Mouse (Mus musculus) lung, embryonic 14.5 days (tissue): ENCODE data around the gene 4931428F04Rik. TPM values are rescaled to one million over a fixed set of nuclear protein-coding genes. Genes with fewer than 3 reads are reported as not detected.

Experiments
- ATAC-seq: fragments of 200-750 bp; cut with Nextera tagmentation; 2 replicates; pipeline ENCODE4 v1.8.0; 2017; ENCODE audit warnings: mild to moderate bottlenecking, moderate TSS enrichment, moderate library complexity; ENCODE audit not compliant: insufficient read depth
- DNase-seq: peaks from one replicate; pipeline ENCODE4 v3.0.0-alpha.2; 2015
- H3K27ac ChIP-seq: fragments of 300-500 bp; sonication (generic); 2 replicates; pipeline ENCODE4 v1.5.1; 2014; ENCODE audit warnings: low read depth, mild to moderate bottlenecking, moderate library complexity
- H3K27me3 ChIP-seq: fragments of 300-500 bp; sonication (generic); 2 replicates; pipeline ENCODE4 v1.6.1; 2014; ENCODE audit warnings: low read length, control low read depth; ENCODE audit not compliant: insufficient read depth
- H3K36me3 ChIP-seq: fragments of 300-500 bp; sonication (generic); 2 replicates; pipeline ENCODE4 v1.6.1; 2014; ENCODE audit warnings: control low read depth; ENCODE audit not compliant: insufficient read depth
- H3K4me1 ChIP-seq: fragments of 300-500 bp; sonication (generic); 2 replicates; pipeline ENCODE4 v1.6.1; 2014; ENCODE audit warnings: antibody characterized with exemption, control low read depth; ENCODE audit not compliant: insufficient read depth
- H3K4me2 ChIP-seq: fragments of 300-500 bp; sonication (generic); 2 replicates; pipeline ENCODE4 v1.6.1; 2014; ENCODE audit warnings: mild to moderate bottlenecking
- H3K4me3 ChIP-seq: fragments of 300-500 bp; sonication (generic); 2 replicates; pipeline ENCODE4 v1.5.1; 2014; ENCODE audit warnings: low read depth, low read length
- H3K9ac ChIP-seq: fragments of 300-500 bp; sonication (generic); 2 replicates; pipeline ENCODE4 v1.6.1; 2014
- H3K9me3 ChIP-seq: fragments of 300-500 bp; sonication (generic); 2 replicates; pipeline ENCODE4 v1.6.1; 2016; ENCODE audit warnings: low read depth, low read length, control low read depth
- CTCF ChIP-seq: IDR thresholded peaks from 2 replicates; pipeline ENCODE4 v1.5.1; 2016; ENCODE audit warnings: antibody characterized with exemption, low read depth
- WGBS: fragments of 180-500 bp; shearing (Covaris S2); extraction: QIAGEN DNeasy Blood & Tissue Kit; methylation state at CpG from one replicate; pipeline ENCODE4 v1.1.7; 2014; 5-methylcytosine and 5-hydroxymethylcytosine counted together
- polyA plus RNA-seq: library from polyadenylated mRNA; unstranded; fragments of >200 nt; fragmentation: Nextera tagmentation; extraction: Ambion mirVana; gene quantifications from 2 replicates; pipeline ENCODE4 v1.2.1, GENCODE M21; 2014

The 4931428F04Rik gene
- polyA plus RNA-seq, 1 experiment from 2014 or later = 9.0 TPM

DNA sequence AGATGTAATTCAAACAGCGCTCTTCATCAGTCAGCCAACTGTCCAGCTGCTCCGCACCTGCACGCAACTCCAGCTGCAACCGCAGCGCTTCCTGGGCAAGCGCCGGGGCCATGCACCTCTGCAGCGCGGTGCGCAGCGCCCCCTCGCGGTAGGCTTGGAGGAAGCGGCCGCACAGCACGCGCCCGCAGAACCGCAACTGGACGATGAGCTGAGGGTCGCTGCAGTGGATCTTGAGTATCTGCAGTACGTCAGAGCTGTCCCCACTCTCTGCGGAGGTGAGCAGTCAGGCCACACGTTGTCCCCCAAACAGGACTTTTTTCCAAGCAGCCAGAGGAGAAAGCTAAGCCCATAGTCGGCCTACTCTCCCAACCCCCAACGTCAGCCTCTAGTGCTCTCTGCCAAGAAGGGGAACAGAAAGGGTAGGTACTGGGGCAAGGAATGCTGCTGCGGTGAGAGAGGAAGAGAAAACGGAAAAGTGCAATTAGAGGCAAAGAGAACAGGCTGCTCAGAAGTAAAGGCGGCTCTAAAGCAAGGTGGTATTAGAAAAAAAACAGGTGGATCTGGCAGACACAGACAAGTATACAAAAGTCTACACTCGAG is 29.8 kb downstream of the 4931428F04Rik start:
- H3K4me3 ChIP-seq = peak overlapping the region; percentile 37
- TF ChIP-seq CTCF = peak; percentile 93
- peaks cover 33% of the 10 kb centered on the region for H3K27me3 ChIP-seq
- H3K27ac ChIP-seq = no peak overlapping the region
- WGBS = 3% methylated on average over 30 of the region's 30 CpGs
- DNase-seq (peak; percentile 88), ATAC-seq (peak; percentile 20)
- peak overlapping the region; percentile 4; the same call in 1 of the 2 replicates for H3K9ac ChIP-seq
- H3K4me2 ChIP-seq = peak overlapping the region; percentile 67
- no peaks in the 10 kb centered on the region for H3K36me3 ChIP-seq
- no peaks in the 10 kb centered on the region for H3K9me3 ChIP-seq
- peaks cover 10% of the 10 kb centered on the region; the same call in 1 of the 2 replicates for H3K4me1 ChIP-seq

DNA sequence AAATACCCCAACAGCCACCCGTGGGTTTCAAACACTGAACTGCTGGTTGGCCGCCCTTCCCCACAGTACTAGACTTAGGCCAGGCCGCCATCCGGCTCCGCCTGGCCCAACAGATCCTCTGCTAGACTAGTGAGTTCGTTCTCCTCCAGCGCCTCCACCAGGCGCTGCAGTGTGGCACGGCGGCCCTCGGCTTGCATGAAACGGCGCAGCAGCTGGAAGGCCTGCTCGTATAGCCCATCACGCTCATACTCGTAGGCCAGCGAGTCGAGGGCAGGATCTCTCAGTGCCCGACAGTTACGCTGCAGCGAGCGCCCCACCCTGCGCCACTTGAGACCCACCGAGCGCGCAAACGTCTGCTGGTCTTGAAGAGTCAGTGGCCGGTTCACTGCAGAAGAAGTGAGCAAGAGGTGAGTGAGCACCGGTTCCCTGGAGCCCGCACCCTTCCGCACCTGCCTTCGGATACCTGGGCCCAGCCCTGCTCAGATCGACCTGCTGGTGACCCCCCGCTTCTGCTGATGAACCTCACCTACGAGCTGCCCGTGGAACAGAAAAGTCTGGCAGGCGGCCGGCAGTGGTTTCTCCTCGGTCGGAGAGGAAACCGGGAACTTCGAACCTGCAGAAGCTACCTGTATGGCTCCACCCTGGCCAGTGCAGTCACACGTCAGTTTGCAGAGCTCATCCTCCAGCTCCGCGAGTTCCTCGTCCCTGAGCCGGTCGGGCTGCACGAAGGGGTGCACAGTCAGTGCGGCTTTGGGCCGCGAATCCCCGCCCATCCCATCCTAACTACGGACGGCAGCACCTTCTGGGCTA is 30.5 kb downstream of the 4931428F04Rik start:
- peaks cover 33% of the 10 kb centered on the region for H3K27me3 ChIP-seq
- peak; percentile 71 for DNase-seq

DNA sequence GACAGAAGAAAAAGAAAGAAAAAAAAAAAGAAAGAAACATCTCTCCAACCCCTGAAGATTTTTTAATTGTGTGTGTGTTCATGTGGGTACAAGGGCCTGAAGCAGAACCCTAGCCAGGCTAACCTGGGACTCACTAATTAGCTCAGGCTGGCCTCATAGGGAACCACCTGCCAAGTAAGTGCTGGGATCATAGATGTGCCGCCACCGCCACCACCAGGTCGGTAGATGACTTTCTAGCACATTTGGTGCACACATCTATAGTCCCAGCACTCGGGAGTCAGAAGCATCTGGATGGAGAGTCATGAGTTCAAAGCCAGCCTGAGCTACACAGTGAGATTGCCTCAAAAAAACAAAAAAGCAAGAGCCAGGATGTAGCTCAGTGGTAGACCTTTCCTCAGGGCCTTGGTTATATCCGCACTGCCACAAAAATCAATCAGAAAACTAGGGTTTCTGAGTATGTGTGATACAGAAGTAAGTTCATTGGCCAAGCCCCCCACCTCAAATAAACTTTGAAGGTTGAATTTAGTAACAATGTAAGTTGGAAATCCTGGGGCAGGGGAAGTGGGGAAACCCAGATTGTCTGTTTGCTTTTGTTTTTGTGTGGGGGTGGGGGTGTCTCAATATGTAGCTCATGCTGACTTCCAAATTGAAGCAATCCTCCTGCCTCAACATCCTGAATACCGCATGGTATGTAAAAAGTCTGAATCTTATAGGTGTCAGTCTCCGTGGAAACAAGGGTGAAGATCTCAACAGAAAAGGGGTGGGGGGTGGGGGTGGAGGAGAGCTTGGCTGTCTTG is 32.1 kb downstream of the 4931428F04Rik start:
- H3K4me3 ChIP-seq = no peak overlapping the region
- H3K27ac ChIP-seq = no peak overlapping the region
- peaks cover 10% of the 10 kb centered on the region; the same call in 1 of the 2 replicates for H3K4me1 ChIP-seq
- H3K36me3 ChIP-seq = peaks cover 13% of the 10 kb centered on the region
- no peak for TF ChIP-seq CTCF
- no peaks in the 10 kb centered on the region for H3K9me3 ChIP-seq
- no peak for ATAC-seq
- no peak overlapping the region for H3K9ac ChIP-seq
- 75% methylated on average over 7 of the region's 7 CpGs for WGBS
- H3K4me2 ChIP-seq = no peak overlapping the region
- no peak for DNase-seq
- peaks cover 31% of the 10 kb centered on the region for H3K27me3 ChIP-seq

More for the DNA sequence above, 30.5 kb downstream of the 4931428F04Rik start:
- no peaks in the 10 kb centered on the region for H3K9me3 ChIP-seq
- peak overlapping the region; percentile 37 for H3K4me3 ChIP-seq
- ATAC-seq = peak; percentile 0; the same call in 1 of the 2 replicates
- peak overlapping the region; percentile 4 for H3K9ac ChIP-seq
- no peaks in the 10 kb centered on the region for H3K36me3 ChIP-seq
- H3K4me1 ChIP-seq = peaks cover 10% of the 10 kb centered on the region; the same call in 1 of the 2 replicates
- peak overlapping the region; percentile 67 for H3K4me2 ChIP-seq
- H3K27ac ChIP-seq = no peak overlapping the region
- peak; percentile 34 for TF ChIP-seq CTCF
- WGBS = 4% methylated on average over 55 of the region's 55 CpGs

DNA sequence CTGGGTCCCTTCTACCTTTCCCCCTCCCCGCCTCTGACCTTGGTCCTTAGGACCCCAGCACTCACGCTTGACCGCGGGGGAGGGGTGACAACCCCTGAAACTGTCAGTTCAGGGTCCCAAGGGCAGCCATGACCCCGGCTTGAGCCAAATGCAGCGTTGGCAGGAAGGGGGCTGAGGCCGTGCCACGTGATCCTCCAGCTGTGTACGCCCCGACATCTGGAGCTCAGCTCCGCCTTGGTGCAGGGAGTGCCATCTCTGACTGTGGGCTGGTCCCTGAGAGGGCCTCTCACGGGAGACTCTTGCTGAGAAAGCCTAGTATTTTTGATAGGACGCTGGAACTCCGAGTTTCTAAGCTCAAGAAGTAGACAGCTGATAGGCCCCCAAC is 34.7 kb downstream of the 4931428F04Rik start, which contains the start of gene B3gnt9:
Gene B3gnt9, minus strand, starts transcription at position 188 of the 385 bp plus-strand sequence.
- peak; percentile 89 for DNase-seq
- 3% methylated on average over 14 of the region's 14 CpGs for WGBS
- H3K27ac ChIP-seq = peak within 1 kb of the TSS; percentile 91
- no peaks in the 10 kb centered on the region for H3K9me3 ChIP-seq
- peak; percentile 5; the same call in 1 of the 2 replicates for TF ChIP-seq CTCF
- peaks cover 37% of the 10 kb centered on the region for H3K36me3 ChIP-seq
- H3K4me1 ChIP-seq = peaks cover 10% of the 10 kb centered on the region; the same call in 1 of the 2 replicates
- peak within 1 kb of the TSS; percentile 74 for H3K9ac ChIP-seq
- H3K4me2 ChIP-seq = peak within 1 kb of the TSS; percentile 98
- peak within 1 kb of the TSS; percentile 63 for H3K4me3 ChIP-seq
- ATAC-seq = peak; percentile 85
- H3K27me3 ChIP-seq = peaks cover 22% of the 10 kb centered on the region

DNA sequence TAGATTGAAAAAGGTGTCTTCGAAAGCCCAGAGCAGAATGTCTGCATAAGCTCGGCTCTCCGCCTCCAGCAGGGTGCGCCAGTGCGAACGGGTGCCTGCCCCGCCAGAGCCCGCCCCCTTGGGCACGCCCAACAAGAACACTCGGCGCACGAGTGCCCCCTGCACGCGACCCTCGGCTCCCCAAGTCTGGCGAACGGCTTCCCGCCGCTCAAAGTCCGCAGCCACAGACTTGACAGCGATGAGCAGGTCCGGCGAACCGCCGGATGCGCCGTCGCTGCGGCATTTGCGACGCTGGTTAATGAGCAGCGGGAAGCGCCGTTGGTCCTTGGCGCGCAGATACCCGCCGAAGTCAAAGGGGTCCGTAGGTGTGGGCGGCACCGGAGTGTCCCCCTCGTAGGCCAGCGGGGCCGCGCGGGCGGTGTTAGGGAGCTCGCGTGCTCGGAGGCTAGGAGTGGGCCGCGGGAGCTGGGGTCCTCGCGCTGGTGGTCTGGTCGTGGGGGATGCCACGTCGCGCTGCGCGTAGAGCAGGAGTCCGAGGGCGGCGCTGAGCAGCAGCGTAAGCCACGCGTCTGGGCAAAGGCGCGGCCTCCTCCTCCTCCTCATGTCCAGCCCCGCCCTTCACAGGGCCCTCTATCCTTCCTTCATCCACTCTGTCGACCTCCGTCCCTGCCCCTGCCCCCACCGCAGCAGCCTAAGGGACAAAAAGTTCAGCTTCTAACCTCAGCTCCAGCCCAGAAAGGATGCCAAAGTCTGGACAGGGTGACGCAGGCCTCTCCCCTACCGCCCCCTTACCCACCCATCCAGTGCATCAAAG is 35.3 kb downstream of the 4931428F04Rik start:
- Histone ChIP-seq H3K9ac (peak overlapping the region; percentile 74), H3K9me3 (no peaks in the 10 kb centered on the region), H3K27me3 (peaks cover 16% of the 10 kb centered on the region), H3K4me1 (peaks cover 6% of the 10 kb centered on the region; the same call in 1 of the 2 replicates), H3K36me3 (peaks cover 43% of the 10 kb centered on the region), H3K27ac (peak overlapping the region; percentile 91), H3K4me3 (peak overlapping the region; percentile 63), H3K4me2 (peak overlapping the region; percentile 98)
- ATAC-seq (peak; percentile 91), DNase-seq (peak; percentile 96)
- WGBS = under 1% methylated on average over 74 of the region's 74 CpGs
- peak; percentile 84 for TF ChIP-seq CTCF

DNA sequence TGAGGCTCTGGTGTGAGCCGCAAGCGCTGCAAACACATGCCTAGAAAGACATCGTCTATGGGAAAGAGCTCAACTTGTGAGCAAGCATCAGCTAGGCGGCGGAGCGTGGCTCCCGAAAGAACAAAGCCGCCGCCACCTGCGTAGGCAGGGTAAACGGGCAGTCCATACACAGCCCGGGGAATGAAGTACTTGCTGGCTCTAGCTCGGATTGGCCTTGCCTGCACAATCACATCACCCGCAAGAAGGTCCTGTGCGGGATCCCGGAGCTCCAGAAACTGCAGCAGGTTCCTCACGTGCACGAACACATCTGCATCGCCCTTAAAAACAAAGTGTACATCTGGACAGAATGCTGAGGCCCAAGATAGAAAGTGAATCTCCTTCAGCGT is 35.9 kb downstream of the 4931428F04Rik start:
- H3K36me3 ChIP-seq = peaks cover 49% of the 10 kb centered on the region
- ATAC-seq (peak; percentile 14; the same call in 1 of the 2 replicates), DNase-seq (no peak)
- peaks cover 10% of the 10 kb centered on the region for H3K27me3 ChIP-seq
- peak overlapping the region; percentile 74 for H3K9ac ChIP-seq
- H3K4me1 ChIP-seq = peaks cover 2% of the 10 kb centered on the region; the same call in 1 of the 2 replicates
- peak overlapping the region; percentile 98 for H3K4me2 ChIP-seq
- 36% methylated on average over 20 of the region's 20 CpGs for WGBS
- no peaks in the 10 kb centered on the region for H3K9me3 ChIP-seq
- H3K4me3 ChIP-seq = peak overlapping the region; percentile 63
- H3K27ac ChIP-seq = peak overlapping the region; percentile 91; the same call in 1 of the 2 replicates
- TF ChIP-seq CTCF = no peak
